Mouse (Mus musculus) ES-Bruce4 (cell line): ENCODE results near the gene Jag2. TPM values are rescaled to one million over a fixed set of nuclear protein-coding genes. Genes with fewer than 3 reads are reported as not detected.

Experiments used
- H3K27ac ChIP-seq: 2 replicates; pipeline ENCODE4 v1.5.1; 2012; ENCODE audit warnings: low read length, inconsistent platforms; ENCODE audit not compliant: insufficient read depth
- H3K27me3 ChIP-seq: 2 replicates; pipeline ENCODE4 v1.6.1; 2012; ENCODE audit warnings: mild to moderate bottlenecking, low read length, inconsistent platforms; ENCODE audit not compliant: control insufficient read depth, poor library complexity, insufficient read depth, severe bottlenecking
- H3K36me3 ChIP-seq: 2 replicates; pipeline ENCODE4 v1.6.1; 2012; ENCODE audit warnings: inconsistent platforms, mild to moderate bottlenecking, low read length, moderate library complexity; ENCODE audit not compliant: control insufficient read depth, poor library complexity, insufficient read depth, severe bottlenecking
- H3K4me1 ChIP-seq: one replicate; pipeline ENCODE4 v1.8.1; 2011; ENCODE audit warnings: low read length; ENCODE audit not compliant: control insufficient read depth, insufficient read depth
- H3K4me3 ChIP-seq: 2 replicates; pipeline ENCODE4 v1.5.1; 2011; ENCODE audit warnings: low read depth, mild to moderate bottlenecking, low read length
- H3K9ac ChIP-seq: 2 replicates; pipeline ENCODE4 v1.6.1; 2012; ENCODE audit warnings: low read depth, mild to moderate bottlenecking, inconsistent platforms; ENCODE audit not compliant: poor library complexity, severe bottlenecking
- H3K9me3 ChIP-seq: replicated peaks from 2 replicates; pipeline ENCODE4 v1.6.1; 2012; ENCODE audit warnings: mild to moderate bottlenecking, low read length, inconsistent platforms; ENCODE audit not compliant: control insufficient read depth, poor library complexity, insufficient read depth, severe bottlenecking
- CTCF ChIP-seq: IDR thresholded peaks from one replicate; pipeline ENCODE4 v1.8.1; 2011; ENCODE audit warnings: low read depth, low read length
- EP300 ChIP-seq: IDR thresholded peaks from 2 replicates; pipeline ENCODE4 v1.6.1; 2011; ENCODE audit warnings: low read depth, low read length; ENCODE audit not compliant: insufficient read depth
- POLR2A ChIP-seq: IDR thresholded peaks from one replicate; pipeline ENCODE4 v1.8.1; 2011; ENCODE audit warnings: low read length; ENCODE audit not compliant: insufficient read depth
- polyA plus RNA-seq: library from polyadenylated mRNA; stranded (reverse); fragments of >200 nt; gene quantifications from 2 replicates; pipeline ENCODE4 v1.2.4, GENCODE M21; 2011; ENCODE audit warnings: low read depth; ENCODE audit not compliant: missing spikeins, insufficient read depth, insufficient read length

Jag2 gene
- polyA plus RNA-seq, 1 experiment = 47.6 TPM

DNA sequence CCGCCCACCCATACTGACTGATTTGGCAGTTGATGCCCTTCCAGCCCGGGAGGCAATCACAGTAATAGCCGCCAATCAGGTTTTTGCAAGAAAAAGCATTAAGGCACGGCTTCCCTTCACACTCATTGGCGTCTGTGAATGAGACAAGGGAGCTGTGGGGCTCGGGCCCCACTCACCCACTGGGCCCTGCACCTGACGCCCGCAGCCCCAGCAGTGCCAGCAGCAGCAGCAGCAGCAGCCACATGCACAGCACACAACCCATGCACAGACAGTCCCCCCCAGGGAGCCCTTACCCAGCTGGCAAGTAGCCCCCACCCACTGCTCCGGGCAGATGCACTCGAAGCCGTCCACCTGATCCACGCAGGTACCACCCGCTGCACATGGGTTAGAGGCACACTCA lies 14.0 kb downstream of the Jag2 start:
- Histone ChIP-seq H3K9me3 (no peaks in the 10 kb centered on the region), H3K4me3 (no peak overlapping the region), H3K36me3 (no peaks in the 10 kb centered on the region; the same call in 1 of the 2 replicates), H3K27me3 (no peaks in the 10 kb centered on the region), H3K9ac (no peak overlapping the region), H3K4me1 (no peaks in the 10 kb centered on the region), H3K27ac (no peak overlapping the region)
- TF ChIP-seq EP300 = no peak
- no peak for TF ChIP-seq CTCF
- no peak for TF ChIP-seq POLR2A

DNA sequence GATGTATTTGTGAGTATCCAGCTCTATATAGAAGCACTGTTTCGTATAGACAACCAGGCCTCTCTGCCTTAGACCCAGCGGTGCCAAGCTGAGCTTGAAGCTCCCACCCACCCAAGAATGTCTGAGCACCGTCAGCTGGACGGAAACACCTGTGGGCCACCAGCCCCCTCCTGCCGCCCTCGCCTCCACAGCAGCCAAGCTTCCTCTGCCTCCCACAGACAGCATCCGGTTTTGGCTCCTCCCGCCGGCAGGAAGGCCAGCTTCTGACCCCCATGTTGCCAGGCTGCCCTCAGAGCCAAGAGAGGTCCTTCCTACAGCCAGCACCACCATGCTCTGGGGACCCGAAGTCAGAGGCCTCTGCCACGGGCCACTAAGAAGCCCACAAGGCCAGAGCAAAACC lies 15.0 kb downstream of the Jag2 start:
- Histone ChIP-seq H3K9me3 (no peaks in the 10 kb centered on the region), H3K36me3 (no peaks in the 10 kb centered on the region; the same call in 1 of the 2 replicates), H3K9ac (no peak overlapping the region)

DNA sequence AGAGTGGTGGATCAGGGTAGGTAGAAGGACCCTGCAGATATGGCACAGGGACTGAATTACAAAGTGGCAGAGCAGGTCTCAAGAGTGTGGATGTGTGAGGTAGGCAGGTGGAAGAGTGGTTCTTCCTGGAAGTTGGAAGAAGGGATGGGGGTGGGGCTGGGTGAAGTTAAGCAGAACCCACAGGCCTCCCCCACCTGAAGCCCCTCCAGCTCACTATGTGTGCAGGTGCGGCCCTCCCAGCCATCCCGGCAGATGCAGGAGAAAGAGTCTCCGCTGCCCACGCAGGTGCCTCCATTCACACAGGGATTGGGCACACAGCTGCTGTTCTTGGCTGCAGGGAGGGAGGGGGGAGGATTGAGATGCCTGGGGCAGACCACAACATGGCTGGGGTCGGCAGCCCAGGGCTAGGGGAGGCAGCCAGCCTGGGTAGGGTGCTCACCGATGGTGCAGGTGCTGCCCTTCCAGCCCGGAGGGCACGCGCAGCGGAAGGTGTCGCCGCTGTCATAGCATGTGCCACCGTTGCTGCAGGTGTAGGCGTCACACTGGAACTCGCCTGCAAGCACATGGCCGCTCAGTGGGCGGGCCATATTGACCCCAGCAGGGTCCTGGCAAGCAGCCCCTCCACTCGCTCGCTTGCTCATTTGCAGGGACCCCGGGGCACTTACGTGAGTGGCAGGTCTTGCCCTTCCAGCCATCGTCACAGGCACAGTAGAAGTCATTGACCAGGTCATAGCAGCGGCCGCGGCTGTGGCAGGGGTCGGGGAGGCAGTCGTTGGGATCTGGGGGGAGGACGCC lies 16.4 kb downstream of the Jag2 start:
- Histone ChIP-seq H3K9ac (no peak overlapping the region), H3K27me3 (no peaks in the 10 kb centered on the region), H3K27ac (no peak overlapping the region), H3K4me1 (no peaks in the 10 kb centered on the region), H3K36me3 (no peaks in the 10 kb centered on the region; the same call in 1 of the 2 replicates), H3K9me3 (no peaks in the 10 kb centered on the region), H3K4me3 (no peak overlapping the region)
- TF ChIP-seq CTCF (no peak), EP300 (no peak), POLR2A (no peak)

More for the DNA sequence above, 15.0 kb downstream of the Jag2 start:
- H3K27ac ChIP-seq = no peak overlapping the region
- no peaks in the 10 kb centered on the region for H3K4me1 ChIP-seq
- no peak for TF ChIP-seq POLR2A
- TF ChIP-seq CTCF = no peak
- TF ChIP-seq EP300 = no peak
- H3K27me3 ChIP-seq = no peaks in the 10 kb centered on the region
- no peak overlapping the region for H3K4me3 ChIP-seq

DNA sequence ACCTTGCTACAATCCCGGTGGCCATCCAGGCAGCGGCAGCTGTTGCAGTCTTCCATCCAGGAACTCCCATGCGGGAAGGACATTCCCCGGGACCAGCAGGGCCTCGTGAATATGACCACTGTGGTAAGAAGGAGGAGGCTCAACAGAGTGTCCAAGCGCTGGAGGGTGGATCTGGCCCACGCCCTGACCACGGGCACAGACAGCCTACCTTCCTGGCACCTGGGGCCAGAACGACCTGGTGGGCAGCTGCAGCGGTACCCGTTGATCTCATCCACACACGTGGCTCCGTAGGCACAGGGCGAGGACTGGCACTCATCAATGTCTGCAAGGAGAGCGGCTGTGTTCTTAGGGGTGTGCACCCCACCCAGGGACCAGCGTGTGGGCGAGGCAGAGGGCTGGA lies 17.9 kb downstream of the Jag2 start:
- Histone ChIP-seq H3K9ac (no peak overlapping the region), H3K9me3 (no peaks in the 10 kb centered on the region), H3K27me3 (no peaks in the 10 kb centered on the region), H3K27ac (no peak overlapping the region), H3K4me1 (no peaks in the 10 kb centered on the region), H3K4me3 (no peak overlapping the region), H3K36me3 (no peaks in the 10 kb centered on the region; the same call in 1 of the 2 replicates)
- TF ChIP-seq EP300 = no peak
- no peak for TF ChIP-seq POLR2A
- no peak for TF ChIP-seq CTCF

DNA sequence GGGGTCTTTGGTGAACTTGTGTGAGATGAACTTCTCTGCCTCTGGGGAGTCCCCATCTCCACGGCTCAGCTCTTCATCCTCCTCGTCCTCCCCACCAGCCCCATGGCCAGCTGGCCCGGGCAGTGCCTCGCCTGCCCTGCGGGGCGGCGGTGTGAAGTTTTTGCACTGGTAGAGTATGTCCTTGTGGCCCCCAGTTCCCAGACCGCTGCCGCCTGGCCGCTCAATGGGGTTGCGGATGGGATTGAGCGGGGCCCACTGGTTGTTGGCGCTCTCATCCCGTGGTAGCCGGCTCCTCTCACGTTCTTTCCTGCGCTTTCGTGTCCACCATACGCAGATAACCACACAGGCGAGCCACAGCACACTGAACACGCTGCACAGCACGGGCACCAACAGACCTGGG lies 20.6 kb downstream of the Jag2 start:
- Histone ChIP-seq H3K4me1 (no peaks in the 10 kb centered on the region), H3K9ac (no peak overlapping the region), H3K36me3 (no peaks in the 10 kb centered on the region; the same call in 1 of the 2 replicates), H3K27ac (no peak overlapping the region), H3K4me3 (no peak overlapping the region), H3K27me3 (no peaks in the 10 kb centered on the region), H3K9me3 (no peaks in the 10 kb centered on the region)
- TF ChIP-seq CTCF (no peak), EP300 (no peak), POLR2A (no peak)

DNA sequence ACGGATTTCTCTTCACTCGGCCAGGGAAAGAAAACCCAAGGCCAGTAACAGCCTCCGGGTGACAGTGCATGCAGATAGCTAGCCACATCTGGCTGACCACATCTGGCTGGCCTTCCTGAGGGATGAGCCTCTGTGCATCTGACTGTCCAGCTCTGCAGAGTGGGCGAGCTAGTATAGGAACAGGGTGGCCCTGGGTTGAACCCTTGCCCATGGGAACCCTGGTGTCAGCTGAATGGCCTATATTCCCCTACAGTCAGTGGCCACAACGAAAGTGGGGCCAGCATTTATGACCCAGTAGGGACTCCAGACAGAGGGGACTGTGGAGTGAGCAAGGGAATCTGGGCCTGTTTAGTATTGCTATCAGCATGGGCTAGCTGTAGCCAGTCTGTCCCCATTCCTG lies 24.6 kb downstream of the Jag2 start:
- H3K4me1 ChIP-seq = no peaks in the 10 kb centered on the region
- no peak for TF ChIP-seq CTCF
- no peak for TF ChIP-seq EP300
- TF ChIP-seq POLR2A = no peak
- H3K4me3 ChIP-seq = no peak overlapping the region
- no peaks in the 10 kb centered on the region for H3K27me3 ChIP-seq
- H3K9ac ChIP-seq = no peak overlapping the region
- H3K27ac ChIP-seq = no peak overlapping the region
- no peaks in the 10 kb centered on the region for H3K36me3 ChIP-seq
- no peaks in the 10 kb centered on the region for H3K9me3 ChIP-seq
